Mouse (Mus musculus) heart, postnatal 0 days (tissue): ENCODE measurements at regions not wholly inside any gene's neighbourhood (a gene's known extent, or its start where the extent isn't known, plus 50 kb on each side); places are given as distances from the start of the nearest gene placed in this dataset.

Source experiments
- CTCF ChIP-seq: IDR thresholded peaks from 2 replicates; pipeline ENCODE4 v1.5.1; 2016; ENCODE audit warnings: antibody characterized with exemption, control low read depth, low read depth
- EP300 ChIP-seq: IDR thresholded peaks from 2 replicates; pipeline ENCODE4 v1.6.1; 2016; ENCODE audit warnings: antibody characterized with exemption, low read depth

DNA sequence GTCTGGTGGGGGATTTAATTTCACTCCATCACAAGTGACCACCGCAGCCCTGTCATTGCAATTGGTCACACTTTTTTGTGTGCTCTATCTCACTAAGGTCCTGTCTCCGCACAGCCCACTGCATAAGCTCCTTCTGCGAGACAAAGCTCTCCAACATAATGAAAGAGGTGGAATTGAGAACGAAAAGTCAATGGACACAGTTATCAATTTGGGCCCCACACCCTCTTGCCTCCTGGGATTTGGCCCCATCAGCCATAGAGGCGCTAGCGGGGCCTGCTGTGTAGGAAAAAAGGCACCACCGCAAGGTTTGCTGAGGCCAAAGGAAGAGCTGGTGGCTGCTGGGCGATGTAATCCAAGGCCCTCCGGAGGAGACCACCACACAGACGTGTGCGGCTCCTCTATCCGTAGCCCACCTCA is 386.3 kb upstream of the Nr2f2 start:
- TF ChIP-seq CTCF = no peak
- no peak for TF ChIP-seq EP300
